Mouse (Mus musculus) thymus, adult 2 months (tissue): ENCODE measurements around the gene Rtn4. TPM values are rescaled to one million over a fixed set of nuclear protein-coding genes. Genes with fewer than 3 reads are reported as not detected.

Source experiments
- DNase-seq: peaks from one replicate; pipeline ENCODE4 v3.0.0; 2021
- H3K27ac ChIP-seq: fragments of 200-500 bp; 2 replicates; pipeline ENCODE4 v1.5.1; 2012; ENCODE audit warnings: low read length, control low read depth; ENCODE audit not compliant: control insufficient read depth, insufficient read depth
- H3K27me3 ChIP-seq: fragments of 200-500 bp; 2 replicates; pipeline ENCODE4 v1.6.1; 2012; ENCODE audit warnings: mild to moderate bottlenecking, low read length, moderate library complexity, mixed read lengths; ENCODE audit not compliant: control insufficient read depth, insufficient read depth
- H3K36me3 ChIP-seq: fragments of 200-500 bp; 2 replicates; pipeline ENCODE4 v1.6.1; 2012; ENCODE audit warnings: mild to moderate bottlenecking, low read length, moderate library complexity; ENCODE audit not compliant: control insufficient read depth, insufficient read depth
- H3K4me1 ChIP-seq: fragments of 200-500 bp; replicated peaks from 2 replicates; pipeline ENCODE4 v1.6.1; 2012; ENCODE audit warnings: low read length; ENCODE audit not compliant: control insufficient read depth, insufficient read depth
- H3K4me3 ChIP-seq: fragments of 200-500 bp; 2 replicates; pipeline ENCODE4 v1.5.1; 2012; ENCODE audit warnings: mild to moderate bottlenecking, low read length, control low read depth, moderate library complexity; ENCODE audit not compliant: control insufficient read depth, insufficient read depth
- CTCF ChIP-seq: fragments of 200-500 bp; IDR thresholded peaks from 2 replicates; pipeline ENCODE4 v1.5.1; 2012; ENCODE audit warnings: mild to moderate bottlenecking, control low read depth, low read length, moderate library complexity, borderline replicate concordance; ENCODE audit not compliant: control insufficient read depth, poor library complexity, insufficient read depth; ENCODE audit errors: extremely low read depth
- POLR2A ChIP-seq: fragments of 200-500 bp; IDR thresholded peaks from 2 replicates; pipeline ENCODE4 v1.6.1; 2012; ENCODE audit warnings: mild to moderate bottlenecking, low read length, control low read depth, moderate library complexity; ENCODE audit not compliant: control insufficient read depth, poor library complexity, insufficient read depth; ENCODE audit errors: extremely low read depth
- WGBS: fragments of 180-500 bp; shearing (Covaris S2); methylation state at CpG from one replicate; pipeline ENCODE4 v1.1.7; 2018; 5-methylcytosine and 5-hydroxymethylcytosine counted together
- polyA plus RNA-seq: library from polyadenylated mRNA; depleted of rRNA; stranded (reverse); fragments of >200 nt; gene quantifications from 2 replicates; pipeline ENCODE4 v1.2.3, GENCODE M21; 2012; rRNA removed

The Rtn4 gene
- polyA plus RNA-seq, 1 experiment, result 81.6 TPM

- no peak overlapping the region for H3K27ac ChIP-seq
- no peaks in the 10 kb centered on the region for H3K4me1 ChIP-seq
- no peaks in the 10 kb centered on the region for H3K36me3 ChIP-seq
- WGBS, result 87% methylated on average over 6 of the region's 6 CpGs
- DNase-seq, result no peak
- no peak for TF ChIP-seq CTCF
- no peak for TF ChIP-seq POLR2A
- no peaks in the 10 kb centered on the region for H3K27me3 ChIP-seq
- H3K4me3 ChIP-seq, result no peak overlapping the region
These were observed 94.0 kb downstream of the Rtn4 start for GRCm38 (mm10) chr11:29786583-29787219.

GRCm38 (mm10) chr11:29787473-29787872, 94.7 kb downstream of the Rtn4 start:
- H3K36me3 ChIP-seq, result no peaks in the 10 kb centered on the region
- H3K4me1 ChIP-seq, result no peaks in the 10 kb centered on the region
- TF ChIP-seq CTCF, result no peak
- TF ChIP-seq POLR2A, result no peak
- DNase-seq, result no peak
- H3K27ac ChIP-seq, result no peak overlapping the region
- 41% methylated on average over 5 of the region's 5 CpGs for WGBS
- H3K4me3 ChIP-seq, result no peak overlapping the region
- H3K27me3 ChIP-seq, result no peaks in the 10 kb centered on the region

- Histone ChIP-seq H3K4me1 (no peaks in the 10 kb centered on the region), H3K36me3 (no peaks in the 10 kb centered on the region), H3K4me3 (no peak overlapping the region), H3K27ac (no peak overlapping the region), H3K27me3 (no peaks in the 10 kb centered on the region)
- TF ChIP-seq CTCF, result no peak
- TF ChIP-seq POLR2A, result no peak
- WGBS, result 89% methylated on average over 1 of the region's 1 CpGs
- no peak for DNase-seq
These were observed 95.8 kb downstream of the Rtn4 start for GRCm38 (mm10) chr11:29788499-29788898.

DNA sequence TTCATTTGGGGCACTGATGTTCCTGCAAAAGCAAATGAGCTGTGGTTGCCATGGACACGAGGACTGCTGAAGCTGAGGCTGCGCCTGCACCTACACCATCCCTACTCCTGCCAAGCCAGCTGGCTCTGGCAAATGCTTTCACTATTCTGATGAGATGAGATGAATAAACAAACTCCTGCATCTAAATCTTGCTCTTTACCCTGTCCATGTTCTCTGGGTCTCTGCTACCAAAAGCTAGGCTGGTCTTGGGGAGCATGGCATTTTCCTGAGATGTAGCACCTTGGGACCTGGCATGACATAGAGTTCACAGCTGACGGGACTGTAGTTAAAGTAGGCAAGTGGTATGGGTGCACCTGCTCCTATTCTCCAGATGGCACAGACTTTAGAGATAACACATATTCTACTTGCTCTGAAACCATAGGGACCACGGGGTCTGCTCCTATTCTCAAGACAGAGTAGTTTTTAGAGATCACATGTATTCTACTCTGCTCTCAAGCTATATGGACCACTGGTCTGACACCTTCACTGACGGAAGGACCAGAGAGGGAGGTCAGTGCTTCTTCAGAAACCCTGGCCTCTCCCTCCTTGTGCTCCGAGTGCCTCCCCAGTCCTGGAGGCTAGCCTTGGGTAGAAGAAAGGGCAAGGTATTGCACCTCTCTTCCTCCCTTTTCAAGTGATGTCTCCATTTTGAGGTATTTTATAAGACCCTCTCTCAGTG, 96.3 kb downstream of the Rtn4 start:
- TF ChIP-seq CTCF (no peak), POLR2A (no peak)
- H3K27me3 ChIP-seq, result no peaks in the 10 kb centered on the region
- H3K36me3 ChIP-seq, result no peaks in the 10 kb centered on the region
- 93% methylated on average over 6 of the region's 6 CpGs for WGBS
- no peak overlapping the region for H3K4me3 ChIP-seq
- DNase-seq, result no peak
- no peaks in the 10 kb centered on the region for H3K4me1 ChIP-seq
- H3K27ac ChIP-seq, result no peak overlapping the region

DNA sequence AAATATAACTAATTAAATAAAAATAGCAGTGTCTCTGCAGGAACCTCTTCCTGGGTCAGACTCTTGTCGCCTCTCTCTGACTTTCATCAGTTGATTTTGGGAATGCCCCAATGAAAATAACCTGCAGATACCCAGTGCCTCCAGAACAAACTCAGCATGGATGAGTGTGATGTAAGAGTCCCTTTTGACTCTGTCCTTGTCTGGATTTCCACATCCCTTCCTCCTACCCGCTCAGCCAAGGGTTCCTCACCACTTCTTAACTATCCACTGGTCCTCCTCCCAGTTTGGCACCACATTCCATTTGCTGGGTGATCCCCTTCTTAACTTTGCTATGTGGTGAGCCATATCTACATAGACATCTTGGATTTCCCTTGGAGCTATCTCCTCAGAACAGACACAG, 98.0 kb downstream of the Rtn4 start:
- DNase-seq, result no peak
- WGBS, result 97% methylated on average over 2 of the region's 2 CpGs
- no peaks in the 10 kb centered on the region for H3K4me1 ChIP-seq
- no peak overlapping the region for H3K4me3 ChIP-seq
- H3K27me3 ChIP-seq, result no peaks in the 10 kb centered on the region
- TF ChIP-seq POLR2A (no peak), CTCF (no peak)
- no peak overlapping the region for H3K27ac ChIP-seq
- H3K36me3 ChIP-seq, result no peaks in the 10 kb centered on the region

Other genes with a start within 250 kb of the Rtn4 start
- 2.1 and 3.8 TPM in 2 replicates for gene Prorsd1, start 177.9 kb upstream of the Rtn4 start, polyA plus RNA-seq
- gene Mtif2, start 166.5 kb upstream of the Rtn4 start, polyA plus RNA-seq, result 9.9 and 10.2 TPM in 2 replicates
- gene Clhc1, start 145.0 kb upstream of the Rtn4 start, polyA plus RNA-seq, result not detected in 2 replicates
- gene Rps27a, start 144.8 kb upstream of the Rtn4 start, polyA plus RNA-seq, result 163 and 196 TPM in 2 replicates
- gene 4931440F15Rik, start 132.7 kb downstream of the Rtn4 start, polyA plus RNA-seq, result 0.05 and 0.15 TPM in 2 replicates